Comparison of ENCODE assay signal across 27 mouse cellular contexts in the genomic region with DNA sequence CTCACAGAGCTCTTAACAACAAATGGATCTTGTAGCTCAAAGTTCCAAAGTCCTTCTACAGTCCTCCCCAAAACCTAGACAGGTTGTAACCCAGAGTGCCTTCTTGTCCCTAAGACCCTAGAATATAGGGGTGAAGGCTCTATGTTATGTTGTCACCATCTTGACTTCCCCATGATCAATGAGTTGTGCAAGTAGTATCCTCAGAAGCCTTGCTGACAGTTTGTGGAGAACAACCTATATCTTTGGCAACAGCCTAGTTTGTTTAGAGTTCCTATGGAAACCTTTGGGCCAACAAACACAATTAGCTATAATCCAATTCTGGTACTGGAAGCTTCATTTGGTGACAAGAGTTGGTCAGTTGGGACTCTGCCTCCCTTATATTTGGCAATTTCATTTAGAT.
"Had no signal": no experiment of that assay in that cellular context is flagged by ENCODE, and none has a peak within 500 bp of the region (broad histone marks: within the 10 kb centered on the region; RNA-seq: fewer than 3 reads in every experiment).

No protein-coding gene starts in this region.

- H3K9ac ChIP-seq: embryonic facial prominence, embryonic 12.5 days; embryonic facial prominence, embryonic 13.5 days; embryonic facial prominence, embryonic 15.5 days; forebrain, embryonic 12.5 days; forebrain, embryonic 13.5 days; forebrain, embryonic 15.5 days; forebrain, postnatal 0 days had no signal

- H3K36me3 ChIP-seq: embryonic facial prominence, embryonic 10.5 days; embryonic facial prominence, embryonic 12.5 days; embryonic facial prominence, embryonic 13.5 days; embryonic facial prominence, embryonic 15.5 days; forebrain, embryonic 10.5 days; forebrain, embryonic 12.5 days; forebrain, embryonic 15.5 days had no signal

- H3K4me3 ChIP-seq: embryonic facial prominence, embryonic 10.5 days; embryonic facial prominence, embryonic 12.5 days; embryonic facial prominence, embryonic 13.5 days; embryonic facial prominence, embryonic 15.5 days; erythroblast, embryonic 14.5 days; forebrain, embryonic 10.5 days; forebrain, embryonic 12.5 days; forebrain, embryonic 13.5 days; forebrain, embryonic 15.5 days; gastrocnemius, adult 2 months had no signal

- H3K27me3 ChIP-seq: embryonic facial prominence, embryonic 12.5 days; embryonic facial prominence, embryonic 13.5 days; embryonic facial prominence, embryonic 15.5 days; forebrain, embryonic 12.5 days; forebrain, embryonic 13.5 days; forebrain, embryonic 15.5 days had no signal

- ATAC-seq: forebrain, embryonic 13.5 days; forebrain, embryonic 14.5 days; forebrain, embryonic 15.5 days; forebrain, embryonic 16.5 days; forebrain, postnatal 0 days had no signal

- H3K4me1 ChIP-seq: embryonic facial prominence, embryonic 10.5 days; embryonic facial prominence, embryonic 12.5 days; forebrain, embryonic 10.5 days; forebrain, embryonic 12.5 days; forebrain, embryonic 13.5 days; forebrain, embryonic 15.5 days had no signal

- DNase-seq: cerebellum, adult 2 months; cerebellum, adult 8-10 months; cerebellum, adult 9-10 months; cerebellum, adult 9-11 months; cerebellum, postnatal 10 days; cerebellum, postnatal 14 days; cerebellum, postnatal 25 days; cerebellum, postnatal 36 days; embryo, embryonic 11 days; forebrain, postnatal 0 days; gastrocnemius, adult 2 months; gastrocnemius, postnatal 10 days; gastrocnemius, postnatal 14 days; gastrocnemius, postnatal 25 days; gastrocnemius, postnatal 36 days; heart, adult 18-20 months had no signal

- H3K4me2 ChIP-seq: embryonic facial prominence, embryonic 12.5 days; embryonic facial prominence, embryonic 13.5 days; embryonic facial prominence, embryonic 15.5 days; forebrain, embryonic 12.5 days; forebrain, embryonic 13.5 days; forebrain, embryonic 15.5 days had no signal

- H3K9me3 ChIP-seq: embryonic facial prominence, embryonic 10.5 days; embryonic facial prominence, embryonic 12.5 days; embryonic facial prominence, embryonic 13.5 days; embryonic facial prominence, embryonic 15.5 days; forebrain, embryonic 10.5 days; forebrain, embryonic 12.5 days; forebrain, embryonic 13.5 days; forebrain, embryonic 15.5 days had no signal

- H3K27ac ChIP-seq: embryonic facial prominence, embryonic 10.5 days; embryonic facial prominence, embryonic 12.5 days; embryonic facial prominence, embryonic 13.5 days; embryonic facial prominence, embryonic 15.5 days; forebrain, embryonic 10.5 days; forebrain, embryonic 12.5 days; forebrain, embryonic 13.5 days; forebrain, embryonic 15.5 days; gastrocnemius, adult 2 months had no signal
